Mouse (Mus musculus): Measurements from ENCODE around the gene Scube2.

Scube2 gene

GRCm38 (mm10) chr7:109865370-109866229 lies at the start of gene Scube2:
Gene Scube2, minus strand, starts transcription at chr7:109865679.
- DNase-seq, result peak; percentile 6

GRCm38 (mm10) chr7:109906165-109906564 lies 40.7 kb upstream of the Scube2 start:
- DNase-seq, result no peak

GRCm38 (mm10) chr7:109900921-109901320 lies 35.4 kb upstream of the Scube2 start:
- no peak for DNase-seq

GRCm38 (mm10) chr7:109898911-109899310 lies 33.4 kb upstream of the Scube2 start:
- DNase-seq, result no peak

GRCm38 (mm10) chr7:109892530-109892929 lies 27.1 kb upstream of the Scube2 start:
- peak; percentile 74 for DNase-seq

GRCm38 (mm10) chr7:109891786-109892185 lies 26.3 kb upstream of the Scube2 start:
- DNase-seq, result no peak

- no peak for DNase-seq
Measured at GRCm38 (mm10) chr7:109890256-109890655, 24.8 kb upstream of the Scube2 start.

- DNase-seq, result no peak
Measured at GRCm38 (mm10) chr7:109889300-109889699, 23.8 kb upstream of the Scube2 start.

- no peak for DNase-seq
Measured at GRCm38 (mm10) chr7:109886249-109886648, 20.8 kb upstream of the Scube2 start.

GRCm38 (mm10) chr7:109882574-109882973 lies 17.1 kb upstream of the Scube2 start:
- DNase-seq, result no peak

- no peak for DNase-seq
Measured at GRCm38 (mm10) chr7:109881561-109882099, 16.2 kb upstream of the Scube2 start.

GRCm38 (mm10) chr7:109879158-109879557 lies 13.7 kb upstream of the Scube2 start:
- DNase-seq, result no peak

GRCm38 (mm10) chr7:109876085-109876484 lies 10.6 kb upstream of the Scube2 start:
- DNase-seq, result no peak

GRCm38 (mm10) chr7:109875598-109875997 lies 10.1 kb upstream of the Scube2 start:
- no peak for DNase-seq

- no peak for DNase-seq
Measured at GRCm38 (mm10) chr7:109875033-109875432, 9.6 kb upstream of the Scube2 start.

GRCm38 (mm10) chr7:109873170-109873569 lies 7.7 kb upstream of the Scube2 start:
- no peak for DNase-seq

GRCm38 (mm10) chr7:109871232-109871631 lies 5.8 kb upstream of the Scube2 start:
- DNase-seq, result no peak

- DNase-seq, result no peak
Measured at GRCm38 (mm10) chr7:109868498-109868897, 3.0 kb upstream of the Scube2 start.

GRCm38 (mm10) chr7:109866643-109867042 lies 1.2 kb upstream of the Scube2 start:
- no peak for DNase-seq

- DNase-seq, result no peak
Measured at GRCm38 (mm10) chr7:109863561-109863960, 1.9 kb downstream of the Scube2 start.

GRCm38 (mm10) chr7:109860162-109860561 lies 5.3 kb downstream of the Scube2 start:
- no peak for DNase-seq

GRCm38 (mm10) chr7:109859354-109859753 lies 6.1 kb downstream of the Scube2 start:
- DNase-seq, result no peak

GRCm38 (mm10) chr7:109852752-109853212 lies 12.7 kb downstream of the Scube2 start:
- no peak for DNase-seq

- no peak for DNase-seq
Measured at GRCm38 (mm10) chr7:109852017-109852416, 13.5 kb downstream of the Scube2 start.
